Mouse (Mus musculus) cerebellum, adult 2 months (tissue): ENCODE data around the gene E2f3.

Source experiments
- CTCF ChIP-seq: fragments of 200-500 bp; IDR thresholded peaks from 2 replicates; pipeline ENCODE4 v1.5.1; 2011; ENCODE audit warnings: low read depth, mild to moderate bottlenecking, control low read depth, low read length, moderate library complexity, borderline replicate concordance; ENCODE audit not compliant: insufficient read depth
- POLR2A ChIP-seq: fragments of 200-500 bp; IDR thresholded peaks from 2 replicates; pipeline ENCODE4 v1.6.1; 2011; ENCODE audit warnings: low read length, control low read depth, borderline replicate concordance; ENCODE audit not compliant: insufficient read depth

DNA sequence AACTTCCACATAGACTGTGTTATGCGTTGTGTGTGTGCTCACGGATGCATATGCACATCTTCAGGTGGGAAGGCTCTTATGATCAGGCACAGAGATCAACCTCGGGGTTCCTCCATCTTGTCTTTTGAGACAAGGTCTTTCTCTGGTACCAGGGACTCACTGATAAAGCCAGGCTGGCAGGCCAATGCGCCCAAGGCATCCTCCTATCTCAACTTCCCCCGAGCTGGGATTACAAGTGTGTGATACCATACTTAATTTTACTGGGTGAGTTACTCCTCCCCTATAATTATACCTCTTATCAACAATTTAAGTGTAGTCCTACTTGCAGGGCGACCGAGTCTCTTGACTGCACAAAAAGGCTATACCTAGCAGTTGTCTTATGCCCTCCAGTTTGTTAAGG is 17.2 kb downstream of the E2f3 start:
- TF ChIP-seq POLR2A, result no peak
- no peak for TF ChIP-seq CTCF
